18 mouse cellular contexts compared by ENCODE assay signal in genomic region chr12:72465826-72466501, GRCm38 (mm10). TPM values are rescaled to one million over a fixed set of nuclear protein-coding genes. Genes with fewer than 3 reads are reported as not detected.
"Had no signal": no experiment of that assay in that cellular context is flagged by ENCODE, and none has a peak within 500 bp of the region (broad histone marks: within the 10 kb centered on the region; RNA-seq: fewer than 3 reads in every experiment).

No protein-coding gene starts in this region.

- H3K27ac ChIP-seq: midbrain, embryonic 10.5 days; midbrain, embryonic 12.5 days; neural tube, embryonic 13.5 days; neural tube, embryonic 15.5 days had no signal

- DNase-seq: lung, embryonic 14.5 days; lung, postnatal 10 days; lung, postnatal 4 days; midbrain, embryonic 14.5 days; retina, postnatal 1 day; right cerebral cortex, adult 18-20 months; right cerebral cortex, postnatal 25 days; right cerebral cortex, postnatal 4 days; spleen, adult 18-20 months; thymus, adult 18-20 months; thymus, postnatal 14 days; thymus, postnatal 36 days had no signal

- H3K4me1 ChIP-seq: midbrain, embryonic 12.5 days; neural tube, embryonic 13.5 days had no signal

- H3K4me3 ChIP-seq: midbrain, embryonic 10.5 days; midbrain, embryonic 12.5 days; myocyte; neural tube, embryonic 13.5 days; neural tube, embryonic 15.5 days had no signal

RNA-seq across cellular contexts. Expression of gene Lrrc9, which starts 24.3 kb away (rescaled TPM):
- polyA plus RNA-seq: myocyte had no signal

RNA-seq across cellular contexts. Expression of gene Rtn1, which starts 57.1 kb away (rescaled TPM):
- total RNA-seq: megakaryocyte-erythroid progenitor cell, adult 5-6 weeks had no signal
- polyA plus RNA-seq: myocyte had no signal
